Mouse (Mus musculus) lung, postnatal 0 days (tissue): ENCODE results near the gene Osbpl9.

Source experiments
- CTCF ChIP-seq: IDR thresholded peaks from 2 replicates; pipeline ENCODE4 v1.5.1; 2016; ENCODE audit warnings: antibody characterized with exemption, mild to moderate bottlenecking
- EP300 ChIP-seq: IDR thresholded peaks from 2 replicates; pipeline ENCODE4 v1.6.1; 2016; ENCODE audit warnings: antibody characterized with exemption, mild to moderate bottlenecking, control low read depth

GRCm38 (mm10) chr4:109017441-109017840 is 184.6 kb downstream of the Osbpl9 start:
- TF ChIP-seq CTCF, result no peak
- no peak for TF ChIP-seq EP300
